Mouse (Mus musculus) neural tube, embryonic 14.5 days (tissue): Measurements from ENCODE around the gene Pitpnm1. TPM values are rescaled to one million over a fixed set of nuclear protein-coding genes. Genes with fewer than 3 reads are reported as not detected.

Experiments used
- ATAC-seq: fragments of 200-750 bp; cut with Nextera tagmentation; 2 replicates; pipeline ENCODE4 v1.8.0; 2017; ENCODE audit warnings: low read depth, mild to moderate bottlenecking, moderate TSS enrichment, moderate library complexity
- H3K27ac ChIP-seq: fragments of 300-500 bp; sonication (generic); 2 replicates; pipeline ENCODE4 v1.5.1; 2014; ENCODE audit warnings: low read depth, mild to moderate bottlenecking, control low read depth, low read length, moderate library complexity, mixed read lengths
- H3K27me3 ChIP-seq: fragments of 300-500 bp; sonication (generic); 2 replicates; pipeline ENCODE4 v1.6.1; 2014; ENCODE audit warnings: low read length; ENCODE audit not compliant: control insufficient read depth, insufficient read depth
- H3K36me3 ChIP-seq: fragments of 300-500 bp; sonication (generic); 2 replicates; pipeline ENCODE4 v1.6.1; 2014; ENCODE audit warnings: low read length, mixed read lengths; ENCODE audit not compliant: control insufficient read depth, insufficient read depth
- H3K4me1 ChIP-seq: fragments of 300-500 bp; sonication (generic); 2 replicates; pipeline ENCODE4 v1.6.1; 2014; ENCODE audit warnings: low read length; ENCODE audit not compliant: control insufficient read depth, insufficient read depth
- H3K4me2 ChIP-seq: fragments of 300-500 bp; sonication (generic); 2 replicates; pipeline ENCODE4 v1.6.1; 2014; ENCODE audit warnings: mild to moderate bottlenecking, low read depth, low read length, control low read depth
- H3K4me3 ChIP-seq: fragments of 300-500 bp; sonication (generic); 2 replicates; pipeline ENCODE4 v1.5.1; 2014; ENCODE audit warnings: low read depth, low read length, control low read depth, mixed read lengths
- H3K9ac ChIP-seq: fragments of 300-500 bp; sonication (generic); replicated peaks from 2 replicates; pipeline ENCODE4 v1.6.1; 2014; ENCODE audit warnings: low read depth, mild to moderate bottlenecking, control low read depth, low read length, mixed read lengths
- H3K9me3 ChIP-seq: fragments of 300-500 bp; sonication (generic); 2 replicates; pipeline ENCODE4 v1.6.1; 2016; ENCODE audit warnings: low read length; ENCODE audit not compliant: control insufficient read depth
- WGBS: fragments of 180-500 bp; shearing (Covaris S2); extraction: QIAGEN DNeasy Blood & Tissue Kit; methylation state at CpG from one replicate; pipeline ENCODE4 v1.1.7; 2014; 5-methylcytosine and 5-hydroxymethylcytosine counted together
- polyA plus RNA-seq: library from polyadenylated mRNA; unstranded; fragments of >200 nt; fragmentation: Nextera tagmentation; extraction: Ambion mirVana; gene quantifications from 2 replicates; pipeline ENCODE4 v1.2.1, GENCODE M21; 2014

Pitpnm1 gene
- polyA plus RNA-seq, 1 experiment from 2014 or later, result 76.5 TPM

DNA sequence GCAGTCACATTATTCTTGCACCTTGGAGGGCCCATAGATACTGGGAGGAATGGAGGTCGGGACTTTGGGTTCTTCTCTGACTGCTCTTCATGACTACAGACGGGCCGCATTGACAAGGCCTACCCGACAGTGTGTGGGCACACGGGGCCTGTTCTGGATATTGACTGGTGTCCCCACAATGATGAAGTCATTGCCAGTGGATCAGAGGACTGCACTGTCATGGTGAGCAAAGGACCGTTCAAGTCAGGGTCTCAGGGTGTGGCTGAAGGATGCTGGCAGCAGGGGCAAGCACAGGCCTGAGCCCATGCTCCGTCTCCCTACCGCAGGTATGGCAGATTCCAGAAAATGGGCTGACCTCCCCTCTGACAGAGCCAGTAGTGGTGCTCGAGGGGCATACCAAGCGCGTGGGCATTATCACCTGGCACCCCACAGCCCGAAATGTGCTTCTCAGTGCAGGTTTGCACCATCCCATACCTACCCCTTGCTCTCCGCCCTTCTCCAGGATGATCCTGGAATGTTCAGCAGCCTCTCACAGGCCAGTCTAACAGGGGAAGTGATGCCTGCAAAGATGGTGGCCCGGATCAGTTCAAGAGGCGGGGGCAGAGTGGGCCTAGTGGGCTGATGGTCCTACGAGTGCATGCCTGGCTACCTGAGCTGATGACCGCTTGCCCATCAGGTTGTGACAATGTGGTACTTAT lies 50.1 kb downstream of the Pitpnm1 start:
- H3K36me3 ChIP-seq, result peaks cover 12% of the 10 kb centered on the region; the same call in 1 of the 2 replicates
- no peak for ATAC-seq
- peaks cover 20% of the 10 kb centered on the region for H3K4me1 ChIP-seq
- H3K4me2 ChIP-seq, result peak overlapping the region; percentile 89
- H3K27ac ChIP-seq, result no peak overlapping the region
- 96% methylated on average over 17 of the region's 17 CpGs for WGBS
- no peaks in the 10 kb centered on the region for H3K27me3 ChIP-seq
- no peak overlapping the region for H3K4me3 ChIP-seq
- H3K9me3 ChIP-seq, result no peaks in the 10 kb centered on the region
- no peak overlapping the region; the same call in 1 of the 2 replicates for H3K9ac ChIP-seq

DNA sequence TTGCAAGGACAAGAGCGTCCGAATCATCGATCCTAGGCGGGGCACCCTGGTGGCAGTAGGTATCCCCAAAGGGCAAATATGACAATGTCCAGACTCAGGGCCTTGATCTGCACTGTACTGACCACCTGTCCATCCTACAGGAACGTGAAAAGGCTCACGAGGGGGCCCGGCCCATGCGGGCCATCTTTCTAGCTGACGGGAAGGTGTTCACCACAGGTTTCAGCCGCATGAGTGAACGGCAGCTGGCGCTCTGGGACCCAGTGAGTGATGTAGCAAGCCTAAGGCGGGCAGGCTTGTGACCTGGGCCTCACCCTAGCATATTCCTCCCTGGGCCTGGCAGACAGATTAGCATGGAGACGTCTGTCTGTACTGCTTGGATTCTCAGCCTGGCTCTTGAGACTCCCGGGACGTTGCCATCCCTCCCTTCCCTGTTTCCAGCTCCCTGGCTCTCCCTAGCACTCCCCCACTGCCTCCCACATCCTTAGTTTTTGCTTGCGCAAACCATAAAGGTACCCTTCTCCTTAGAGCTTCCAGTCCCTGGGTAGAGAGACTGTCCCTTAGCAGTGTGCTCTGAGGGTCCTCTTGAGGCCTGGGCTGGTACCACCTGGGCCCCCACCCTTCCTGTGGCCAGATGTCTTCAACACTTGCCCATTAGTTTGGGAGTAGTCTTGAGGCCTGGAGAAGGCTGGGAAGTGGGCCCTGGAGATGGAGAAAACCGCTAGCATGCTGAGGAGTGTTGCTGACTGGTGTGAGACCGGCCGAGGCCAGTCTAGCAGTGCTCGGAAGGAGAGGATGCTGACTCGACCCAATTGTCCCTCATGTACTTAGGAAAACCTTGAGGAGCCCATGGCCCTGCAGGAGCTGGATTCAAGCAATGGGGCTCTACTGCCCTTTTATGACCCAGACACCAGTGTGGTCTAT lies 51.0 kb downstream of the Pitpnm1 start:
- 89% methylated on average over 22 of the region's 22 CpGs for WGBS
- Histone ChIP-seq H3K9ac (no peak overlapping the region), H3K4me3 (no peak overlapping the region), H3K4me1 (peaks cover 20% of the 10 kb centered on the region), H3K27ac (no peak overlapping the region), H3K4me2 (no peak overlapping the region), H3K27me3 (no peaks in the 10 kb centered on the region), H3K9me3 (no peaks in the 10 kb centered on the region), H3K36me3 (peaks cover 16% of the 10 kb centered on the region; the same call in 1 of the 2 replicates)
- no peak for ATAC-seq

DNA sequence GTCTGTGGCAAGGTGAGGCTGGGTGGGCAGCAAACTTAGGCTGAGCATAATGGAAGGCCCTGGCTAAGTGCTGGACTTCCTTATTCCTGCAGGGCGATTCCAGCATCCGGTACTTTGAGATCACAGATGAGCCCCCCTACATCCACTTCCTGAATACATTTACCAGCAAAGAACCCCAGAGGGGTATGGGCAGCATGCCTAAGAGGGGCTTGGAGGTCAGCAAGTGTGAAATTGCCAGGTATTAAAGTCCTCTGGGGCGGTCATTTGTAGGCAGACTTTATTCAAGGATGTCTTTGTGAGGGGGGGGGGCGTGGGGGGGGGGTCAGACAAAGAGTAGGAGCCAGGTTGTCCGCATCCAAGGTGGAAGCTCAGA lies 51.7 kb downstream of the Pitpnm1 start:
- Histone ChIP-seq H3K4me1 (peaks cover 20% of the 10 kb centered on the region), H3K4me2 (no peak overlapping the region), H3K9me3 (no peaks in the 10 kb centered on the region), H3K4me3 (no peak overlapping the region), H3K27me3 (no peaks in the 10 kb centered on the region), H3K27ac (no peak overlapping the region), H3K9ac (no peak overlapping the region), H3K36me3 (peaks cover 20% of the 10 kb centered on the region; the same call in 1 of the 2 replicates)
- no peak for ATAC-seq
- 72% methylated on average over 5 of the region's 5 CpGs for WGBS

DNA sequence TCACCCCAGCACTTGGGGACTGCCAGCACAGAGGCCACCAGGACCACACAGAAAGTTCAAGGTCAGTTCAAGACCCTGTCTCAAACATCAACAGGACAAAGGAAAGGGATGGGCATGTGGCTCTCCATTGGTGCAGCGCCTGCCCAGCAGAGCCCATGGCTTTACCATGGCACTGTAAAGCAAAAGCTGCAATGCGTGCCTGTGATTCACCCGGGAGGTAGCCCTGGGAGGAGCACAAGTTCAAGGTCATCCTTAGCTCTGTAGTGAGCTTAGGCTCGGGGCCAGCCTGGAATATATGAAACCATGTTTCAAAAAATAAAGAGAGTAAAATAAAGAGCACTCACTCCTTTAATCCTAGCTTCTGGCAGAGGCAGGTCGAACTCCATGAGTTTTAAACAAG lies 52.1 kb downstream of the Pitpnm1 start:
- Histone ChIP-seq H3K4me2 (no peak overlapping the region), H3K27ac (no peak overlapping the region), H3K36me3 (peaks cover 24% of the 10 kb centered on the region; the same call in 1 of the 2 replicates), H3K4me3 (no peak overlapping the region), H3K9ac (no peak overlapping the region), H3K9me3 (no peaks in the 10 kb centered on the region), H3K27me3 (no peaks in the 10 kb centered on the region), H3K4me1 (peaks cover 20% of the 10 kb centered on the region)
- ATAC-seq, result no peak
- whole genome bisulfite sequencing, result 84% methylated on average over 5 of the region's 5 CpGs

DNA sequence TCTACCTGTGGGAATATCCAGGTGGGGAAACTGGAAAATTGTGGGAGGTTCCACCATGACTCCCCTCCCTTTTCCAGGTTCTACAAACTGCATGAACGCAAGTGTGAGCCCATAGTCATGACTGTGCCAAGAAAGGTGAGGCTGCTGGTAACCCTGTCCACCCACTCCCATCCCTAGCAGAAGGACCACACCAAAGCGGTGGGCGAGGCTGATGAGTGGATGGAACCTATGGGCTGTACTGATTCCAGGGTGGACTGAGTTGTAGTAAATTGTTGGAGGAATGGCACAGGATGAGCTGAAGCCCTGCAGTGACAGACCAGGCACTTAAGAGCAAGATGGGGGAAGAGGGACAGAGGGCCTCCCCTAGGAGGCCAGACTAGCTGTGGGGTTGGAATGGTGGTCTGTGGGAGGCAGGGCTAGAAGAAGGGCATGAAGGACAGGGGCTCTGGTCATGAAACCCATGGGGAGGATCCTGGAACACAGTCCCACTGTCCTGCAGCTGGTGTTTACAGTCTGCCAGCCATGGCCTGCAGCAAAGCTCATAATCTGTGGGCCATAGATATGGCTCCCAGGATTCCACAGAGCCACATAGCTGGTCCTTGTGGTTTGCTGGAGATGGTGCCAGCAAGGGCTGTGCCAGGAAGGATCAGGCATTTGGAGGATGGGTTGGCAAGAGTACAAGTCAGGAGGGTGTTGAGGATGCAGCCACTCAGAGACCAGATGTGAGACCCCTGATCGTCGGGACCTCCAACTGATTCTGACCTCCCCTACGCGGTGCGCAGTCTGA lies 52.8 kb downstream of the Pitpnm1 start:
- ATAC-seq, result no peak
- Histone ChIP-seq H3K36me3 (peaks cover 30% of the 10 kb centered on the region), H3K9me3 (no peaks in the 10 kb centered on the region), H3K9ac (no peak overlapping the region), H3K4me1 (peaks cover 20% of the 10 kb centered on the region), H3K27ac (no peak overlapping the region), H3K4me3 (no peak overlapping the region), H3K27me3 (no peaks in the 10 kb centered on the region), H3K4me2 (no peak overlapping the region)
- 87% methylated on average over 8 of the region's 8 CpGs for WGBS

DNA sequence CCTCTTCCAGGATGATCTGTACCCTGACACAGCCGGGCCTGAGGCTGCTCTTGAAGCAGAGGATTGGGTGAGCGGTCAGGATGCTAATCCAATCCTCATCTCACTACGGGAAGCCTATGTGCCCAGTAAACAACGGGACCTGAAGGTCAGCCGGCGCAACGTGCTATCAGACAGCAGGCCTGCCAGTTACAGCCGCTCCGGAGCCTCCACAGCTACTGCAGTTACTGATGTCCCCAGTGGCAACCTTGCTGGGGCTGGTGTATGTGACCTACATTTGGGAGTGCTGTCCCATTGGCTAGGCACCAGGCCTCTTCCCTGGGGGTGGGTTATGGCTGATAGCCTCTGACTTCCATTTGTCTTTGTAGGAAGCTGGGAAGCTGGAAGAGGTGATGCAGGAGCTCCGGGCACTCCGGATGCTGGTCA lies 53.4 kb downstream of the Pitpnm1 start, which contains the start of gene Ptprcap:
TSS of gene Ptprcap (plus strand) at position 373 of the 423 bp plus-strand sequence.
- Histone ChIP-seq H3K36me3 (peaks cover 36% of the 10 kb centered on the region), H3K27me3 (no peaks in the 10 kb centered on the region), H3K9me3 (no peaks in the 10 kb centered on the region), H3K4me1 (peaks cover 14% of the 10 kb centered on the region), H3K9ac (no peak within 1 kb of the TSS), H3K4me2 (no peak within 1 kb of the TSS), H3K27ac (no peak within 1 kb of the TSS), H3K4me3 (no peak within 1 kb of the TSS)
- 84% methylated on average over 11 of the region's 11 CpGs for WGBS
- no peak for ATAC-seq

DNA sequence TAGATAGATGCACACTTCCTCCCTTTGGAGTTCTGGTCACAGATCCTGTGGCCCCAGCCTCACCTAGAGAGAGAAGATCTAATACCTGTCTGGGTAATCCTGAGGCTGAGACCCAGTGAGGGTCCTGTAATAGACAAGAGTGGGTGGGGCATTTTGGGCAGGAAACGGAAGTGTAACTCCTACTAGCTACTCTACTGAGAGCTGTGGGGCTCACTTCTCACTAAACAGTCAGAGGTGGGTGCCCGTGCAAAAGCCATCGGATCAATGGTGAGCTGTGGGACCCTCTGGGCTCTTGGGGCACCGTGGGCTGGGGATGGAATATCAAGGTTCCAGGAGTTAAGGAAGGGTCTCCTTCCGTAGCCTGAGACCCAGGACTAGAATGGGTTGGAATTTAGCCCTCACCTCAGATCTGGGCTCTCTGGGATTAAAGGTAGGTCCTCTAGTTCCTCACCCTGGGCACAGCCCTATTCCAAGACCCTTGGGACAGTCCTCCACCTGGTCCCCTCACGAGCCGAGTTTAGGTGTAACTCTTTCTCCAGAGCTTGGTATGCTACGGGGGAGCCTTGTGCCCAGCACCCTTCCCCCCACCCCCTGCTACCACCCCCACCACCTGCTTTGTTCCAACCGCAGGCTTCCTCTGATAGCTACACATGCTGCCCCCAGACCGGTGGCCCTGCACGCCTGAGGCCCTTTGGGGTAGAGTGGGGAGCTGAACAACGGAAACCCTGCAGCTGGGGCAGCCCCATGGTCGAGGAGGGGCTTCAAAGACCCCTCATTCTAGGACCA lies 54.8 kb downstream of the Pitpnm1 start:
- 86% methylated on average over 13 of the region's 13 CpGs for WGBS
- H3K4me1 ChIP-seq, result peaks cover 5% of the 10 kb centered on the region
- no peaks in the 10 kb centered on the region for H3K9me3 ChIP-seq
- peaks cover 50% of the 10 kb centered on the region for H3K36me3 ChIP-seq
- H3K4me2 ChIP-seq, result no peak overlapping the region
- H3K4me3 ChIP-seq, result no peak overlapping the region
- H3K27me3 ChIP-seq, result no peaks in the 10 kb centered on the region
- no peak overlapping the region for H3K9ac ChIP-seq
- no peak for ATAC-seq
- H3K27ac ChIP-seq, result no peak overlapping the region
